Mouse (Mus musculus) lung, embryonic 15.5 days (tissue): ENCODE measurements at regions not wholly inside any gene's neighbourhood (a gene's known extent, or its start where the extent isn't known, plus 50 kb on each side); places are given as distances from the start of the nearest gene placed in this dataset.

Source experiments
- ATAC-seq: fragments of 200-750 bp; cut with Nextera tagmentation; 2 replicates; pipeline ENCODE4 v1.8.0; 2017; ENCODE audit warnings: moderate number of reproducible peaks, borderline replicate concordance; ENCODE audit not compliant: low FRiP score, low TSS enrichment; ENCODE audit errors: extremely low read depth
- H3K27ac ChIP-seq: fragments of 300-500 bp; sonication (generic); 2 replicates; pipeline ENCODE4 v1.5.1; 2015; ENCODE audit warnings: moderate library complexity, mild to moderate bottlenecking, inconsistent platforms
- H3K27me3 ChIP-seq: fragments of 300-500 bp; sonication (generic); 2 replicates; pipeline ENCODE4 v1.6.1; 2015; ENCODE audit warnings: inconsistent platforms
- H3K36me3 ChIP-seq: fragments of 300-500 bp; sonication (generic); 2 replicates; pipeline ENCODE4 v1.6.1; 2015; ENCODE audit warnings: inconsistent platforms
- H3K4me1 ChIP-seq: fragments of 300-500 bp; sonication (generic); 2 replicates; pipeline ENCODE4 v1.6.1; 2015; ENCODE audit warnings: inconsistent platforms
- H3K4me2 ChIP-seq: fragments of 300-500 bp; sonication (generic); 2 replicates; pipeline ENCODE4 v1.6.1; 2015; ENCODE audit warnings: inconsistent platforms, mild to moderate bottlenecking, moderate library complexity
- H3K4me3 ChIP-seq: fragments of 300-500 bp; sonication (generic); 2 replicates; pipeline ENCODE4 v1.5.1; 2015; ENCODE audit warnings: mild to moderate bottlenecking, inconsistent platforms
- H3K9ac ChIP-seq: fragments of 300-500 bp; sonication (generic); 2 replicates; pipeline ENCODE4 v1.6.1; 2015; ENCODE audit warnings: inconsistent platforms
- H3K9me3 ChIP-seq: fragments of 300-500 bp; sonication (generic); 2 replicates; pipeline ENCODE4 v1.6.1; 2016; ENCODE audit warnings: inconsistent platforms
- WGBS: fragments of 180-500 bp; shearing (Covaris S2); methylation state at CpG from one replicate; pipeline ENCODE4 v1.1.7; 2015; 5-methylcytosine and 5-hydroxymethylcytosine counted together

GRCm38 (mm10) chr12:64736008-64736663, 181.6 kb upstream of the Gm527 start:
- Histone ChIP-seq H3K27me3 (no peaks in the 10 kb centered on the region), H3K4me3 (no peak overlapping the region), H3K4me2 (no peak overlapping the region), H3K27ac (no peak overlapping the region), H3K9me3 (no peaks in the 10 kb centered on the region), H3K9ac (no peak overlapping the region), H3K4me1 (no peaks in the 10 kb centered on the region), H3K36me3 (no peaks in the 10 kb centered on the region)
- WGBS: 81% methylated on average over 1 of the region's 1 CpGs
- no peak for ATAC-seq

GRCm38 (mm10) chr12:64703419-64703818, 214.3 kb upstream of the Gm527 start:
- Histone ChIP-seq H3K27ac (no peak overlapping the region), H3K4me2 (no peak overlapping the region), H3K27me3 (no peaks in the 10 kb centered on the region), H3K4me1 (no peaks in the 10 kb centered on the region), H3K9ac (no peak overlapping the region), H3K9me3 (no peaks in the 10 kb centered on the region), H3K36me3 (no peaks in the 10 kb centered on the region), H3K4me3 (no peak overlapping the region)
- 78% methylated on average over 5 of the region's 5 CpGs for WGBS
- ATAC-seq: no peak

GRCm38 (mm10) chr12:64701066-64701465, 216.6 kb upstream of the Gm527 start:
- Histone ChIP-seq H3K4me1 (no peaks in the 10 kb centered on the region), H3K27me3 (no peaks in the 10 kb centered on the region), H3K4me3 (no peak overlapping the region), H3K9me3 (no peaks in the 10 kb centered on the region), H3K36me3 (no peaks in the 10 kb centered on the region), H3K9ac (no peak overlapping the region), H3K27ac (no peak overlapping the region), H3K4me2 (no peak overlapping the region)
- no peak for ATAC-seq
- 65% methylated on average over 3 of the region's 3 CpGs for WGBS

GRCm38 (mm10) chr12:64695343-64695742, 220.9 kb upstream of the Fscb start:
- no peaks in the 10 kb centered on the region for H3K36me3 ChIP-seq
- no peak overlapping the region for H3K9ac ChIP-seq
- no peak for ATAC-seq
- H3K4me1 ChIP-seq: no peaks in the 10 kb centered on the region
- no peaks in the 10 kb centered on the region for H3K27me3 ChIP-seq
- 67% methylated on average over 1 of the region's 1 CpGs for WGBS
- no peak overlapping the region for H3K4me2 ChIP-seq
- no peak overlapping the region for H3K27ac ChIP-seq
- H3K4me3 ChIP-seq: no peak overlapping the region
- no peaks in the 10 kb centered on the region for H3K9me3 ChIP-seq

GRCm38 (mm10) chr12:64692196-64693169, 218.0 kb upstream of the Fscb start:
- no peaks in the 10 kb centered on the region for H3K36me3 ChIP-seq
- no peaks in the 10 kb centered on the region for H3K4me1 ChIP-seq
- H3K4me2 ChIP-seq: peak overlapping the region; percentile 19
- no peak overlapping the region for H3K27ac ChIP-seq
- 16% methylated on average over 10 of the region's 10 CpGs for WGBS
- ATAC-seq: no peak
- no peak overlapping the region for H3K9ac ChIP-seq
- no peaks in the 10 kb centered on the region for H3K27me3 ChIP-seq
- H3K9me3 ChIP-seq: no peaks in the 10 kb centered on the region
- H3K4me3 ChIP-seq: no peak overlapping the region

- no peak overlapping the region for H3K27ac ChIP-seq
- ATAC-seq: no peak
- no peaks in the 10 kb centered on the region for H3K4me1 ChIP-seq
- no peaks in the 10 kb centered on the region for H3K27me3 ChIP-seq
- no peaks in the 10 kb centered on the region for H3K9me3 ChIP-seq
- H3K4me3 ChIP-seq: no peak overlapping the region
- H3K4me2 ChIP-seq: no peak overlapping the region
- H3K36me3 ChIP-seq: no peaks in the 10 kb centered on the region
- H3K9ac ChIP-seq: no peak overlapping the region
Observed at GRCm38 (mm10) chr12:64689642-64690041, 215.2 kb upstream of the Fscb start.

- Histone ChIP-seq H3K4me2 (no peak overlapping the region), H3K9me3 (no peaks in the 10 kb centered on the region), H3K4me1 (no peaks in the 10 kb centered on the region), H3K9ac (no peak overlapping the region), H3K36me3 (no peaks in the 10 kb centered on the region), H3K4me3 (no peak overlapping the region), H3K27me3 (no peaks in the 10 kb centered on the region), H3K27ac (no peak overlapping the region)
- 61% methylated on average over 1 of the region's 1 CpGs for whole genome bisulfite sequencing
- ATAC-seq: no peak
Observed at GRCm38 (mm10) chr12:64688618-64689017, 214.1 kb upstream of the Fscb start.

- ATAC-seq: no peak
- Histone ChIP-seq H3K4me1 (no peaks in the 10 kb centered on the region), H3K9ac (no peak overlapping the region), H3K4me3 (no peak overlapping the region), H3K9me3 (no peaks in the 10 kb centered on the region), H3K4me2 (no peak overlapping the region), H3K27me3 (no peaks in the 10 kb centered on the region), H3K36me3 (no peaks in the 10 kb centered on the region), H3K27ac (no peak overlapping the region)
- 30% methylated on average over 1 of the region's 1 CpGs for WGBS
Observed at GRCm38 (mm10) chr12:64640864-64641416, 166.4 kb upstream of the Fscb start.

GRCm38 (mm10) chr12:64614877-64615276, 140.4 kb upstream of the Fscb start:
- no peaks in the 10 kb centered on the region for H3K4me1 ChIP-seq
- ATAC-seq: no peak
- no peak overlapping the region for H3K4me2 ChIP-seq
- no peaks in the 10 kb centered on the region for H3K9me3 ChIP-seq
- no peak overlapping the region for H3K27ac ChIP-seq
- H3K9ac ChIP-seq: no peak overlapping the region
- no peak overlapping the region for H3K4me3 ChIP-seq
- no peaks in the 10 kb centered on the region for H3K27me3 ChIP-seq
- H3K36me3 ChIP-seq: no peaks in the 10 kb centered on the region
